Mouse (Mus musculus) liver, embryonic 16.5 days (tissue): ENCODE measurements around the gene Dok5. TPM values are rescaled to one million over a fixed set of nuclear protein-coding genes. Genes with fewer than 3 reads are reported as not detected.

Experiments used
- ATAC-seq: fragments of 200-750 bp; cut with Nextera tagmentation; 2 replicates; pipeline ENCODE4 v1.8.0; 2017; ENCODE audit warnings: low read depth, mild to moderate bottlenecking, moderate number of reproducible peaks, moderate library complexity
- H3K27ac ChIP-seq: fragments of 300-500 bp; sonication (generic); 2 replicates; pipeline ENCODE4 v1.5.1; 2014; ENCODE audit warnings: mild to moderate bottlenecking, low read length
- H3K27me3 ChIP-seq: fragments of 300-500 bp; sonication (generic); 2 replicates; pipeline ENCODE4 v1.6.1; 2014; ENCODE audit warnings: low read depth, low read length, mixed read lengths; ENCODE audit not compliant: control insufficient read depth, insufficient read depth
- H3K36me3 ChIP-seq: fragments of 300-500 bp; sonication (generic); 2 replicates; pipeline ENCODE4 v1.6.1; 2014; ENCODE audit warnings: mild to moderate bottlenecking; ENCODE audit not compliant: control insufficient read depth, insufficient read depth
- H3K4me1 ChIP-seq: fragments of 300-500 bp; sonication (generic); 2 replicates; pipeline ENCODE4 v1.6.1; 2014; ENCODE audit warnings: low read depth, low read length, mixed read lengths; ENCODE audit not compliant: control insufficient read depth
- H3K4me2 ChIP-seq: fragments of 300-500 bp; sonication (generic); 2 replicates; pipeline ENCODE4 v1.6.1; 2014; ENCODE audit warnings: low read depth, low read length, mixed read lengths
- H3K4me3 ChIP-seq: fragments of 300-500 bp; sonication (generic); 2 replicates; pipeline ENCODE4 v1.5.1; 2014; ENCODE audit warnings: low read depth, mild to moderate bottlenecking, low read length
- H3K9ac ChIP-seq: fragments of 300-500 bp; sonication (generic); 2 replicates; pipeline ENCODE4 v1.6.1; 2014; ENCODE audit warnings: low read depth, low read length
- H3K9me3 ChIP-seq: fragments of 300-500 bp; sonication (generic); replicated peaks from 2 replicates; pipeline ENCODE4 v1.6.1; 2016; ENCODE audit warnings: low read length; ENCODE audit not compliant: control insufficient read depth
- WGBS: fragments of 180-500 bp; shearing (Covaris S2); extraction: QIAGEN DNeasy Blood & Tissue Kit; methylation state at CpG from one replicate; pipeline ENCODE4 v1.1.7; 2014; ENCODE audit not compliant: insufficient replicate concordance; 5-methylcytosine and 5-hydroxymethylcytosine counted together
- polyA plus RNA-seq: library from polyadenylated mRNA; unstranded; fragments of >200 nt; fragmentation: Nextera tagmentation; extraction: Ambion mirVana; gene quantifications from 2 replicates; pipeline ENCODE4 v1.2.1, GENCODE M21; 2015

Dok5 gene
- polyA plus RNA-seq, 1 experiment from 2014 or later, result 0.58 TPM

GRCm38 (mm10) chr2:170712658-170713285 is 18.8 kb upstream of the Dok5 start:
- H3K4me2 ChIP-seq, result no peak overlapping the region
- H3K36me3 ChIP-seq, result no peaks in the 10 kb centered on the region
- ATAC-seq, result no peak
- no peak overlapping the region for H3K9ac ChIP-seq
- WGBS, result 64% methylated on average over 11 of the region's 11 CpGs
- no peaks in the 10 kb centered on the region for H3K27me3 ChIP-seq
- H3K4me3 ChIP-seq, result no peak overlapping the region
- H3K27ac ChIP-seq, result no peak overlapping the region
- no peaks in the 10 kb centered on the region for H3K4me1 ChIP-seq
- no peaks in the 10 kb centered on the region for H3K9me3 ChIP-seq

- H3K4me3 ChIP-seq, result no peak overlapping the region
- WGBS, result 52% methylated on average over 4 of the region's 4 CpGs
Observed at GRCm38 (mm10) chr2:170720386-170720785, 11.2 kb upstream of the Dok5 start.

GRCm38 (mm10) chr2:170724136-170724535 is 7.5 kb upstream of the Dok5 start:
- no peak overlapping the region for H3K27ac ChIP-seq
- H3K9me3 ChIP-seq, result no peaks in the 10 kb centered on the region; the same call in 1 of the 2 replicates
- H3K4me3 ChIP-seq, result no peak overlapping the region
- H3K4me2 ChIP-seq, result no peak overlapping the region
- H3K27me3 ChIP-seq, result no peaks in the 10 kb centered on the region
- H3K36me3 ChIP-seq, result no peaks in the 10 kb centered on the region
- WGBS, result 68% methylated on average over 13 of the region's 13 CpGs
- no peaks in the 10 kb centered on the region for H3K4me1 ChIP-seq
- no peak for ATAC-seq
- H3K9ac ChIP-seq, result no peak overlapping the region

More at GRCm38 (mm10) chr2:170720386-170720785, 11.2 kb upstream of the Dok5 start:
- H3K4me1 ChIP-seq, result no peaks in the 10 kb centered on the region
- no peaks in the 10 kb centered on the region for H3K27me3 ChIP-seq
- H3K4me2 ChIP-seq, result no peak overlapping the region
- H3K27ac ChIP-seq, result no peak overlapping the region
- H3K9me3 ChIP-seq, result no peaks in the 10 kb centered on the region; the same call in 1 of the 2 replicates
- ATAC-seq, result no peak
- H3K9ac ChIP-seq, result no peak overlapping the region
- H3K36me3 ChIP-seq, result no peaks in the 10 kb centered on the region

- 70% methylated on average over 11 of the region's 11 CpGs for WGBS
- no peaks in the 10 kb centered on the region for H3K4me1 ChIP-seq
- H3K4me3 ChIP-seq, result no peak overlapping the region
Observed at GRCm38 (mm10) chr2:170724716-170725115, 6.9 kb upstream of the Dok5 start.

GRCm38 (mm10) chr2:170725796-170726195 is 5.8 kb upstream of the Dok5 start:
- Histone ChIP-seq H3K4me2 (no peak overlapping the region), H3K27ac (no peak overlapping the region), H3K36me3 (no peaks in the 10 kb centered on the region), H3K4me1 (no peaks in the 10 kb centered on the region), H3K27me3 (peaks cover 1% of the 10 kb centered on the region), H3K4me3 (no peak overlapping the region), H3K9ac (no peak overlapping the region), H3K9me3 (no peaks in the 10 kb centered on the region; the same call in 1 of the 2 replicates)
- 65% methylated on average over 5 of the region's 5 CpGs for WGBS
- no peak for ATAC-seq

More at GRCm38 (mm10) chr2:170724716-170725115, 6.9 kb upstream of the Dok5 start:
- no peak overlapping the region for H3K27ac ChIP-seq
- no peak overlapping the region for H3K4me2 ChIP-seq
- no peak overlapping the region for H3K9ac ChIP-seq
- no peaks in the 10 kb centered on the region; the same call in 1 of the 2 replicates for H3K9me3 ChIP-seq
- H3K36me3 ChIP-seq, result no peaks in the 10 kb centered on the region
- no peak for ATAC-seq
- no peaks in the 10 kb centered on the region for H3K27me3 ChIP-seq

- 41% methylated on average over 6 of the region's 6 CpGs for WGBS
- no peaks in the 10 kb centered on the region; the same call in 1 of the 2 replicates for H3K9me3 ChIP-seq
Observed at GRCm38 (mm10) chr2:170726996-170727710, 4.5 kb upstream of the Dok5 start.

DNA sequence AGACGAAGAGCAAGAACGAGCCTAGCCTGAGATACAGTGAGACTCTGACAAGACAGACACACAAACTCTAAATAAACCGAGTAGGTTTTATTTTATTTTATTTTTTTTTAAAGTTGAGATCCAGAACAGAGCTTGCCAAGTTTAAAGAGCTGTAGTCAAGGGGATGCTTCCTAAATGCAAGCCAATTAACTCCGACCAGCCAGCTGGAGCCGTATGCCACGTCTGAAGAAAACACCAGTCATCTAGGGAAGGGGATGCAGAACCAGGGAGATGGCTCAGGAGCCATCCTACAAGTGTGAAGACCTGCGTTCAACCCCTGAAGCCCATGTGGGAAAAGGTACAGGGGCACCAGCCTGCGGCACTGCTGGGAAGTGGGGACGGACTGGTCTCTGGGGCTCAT is 2.7 kb upstream of the Dok5 start:
- Histone ChIP-seq H3K4me1 (no peaks in the 10 kb centered on the region), H3K9me3 (no peaks in the 10 kb centered on the region; the same call in 1 of the 2 replicates), H3K4me2 (no peak overlapping the region), H3K27me3 (peaks cover 20% of the 10 kb centered on the region), H3K27ac (no peak overlapping the region), H3K36me3 (no peaks in the 10 kb centered on the region), H3K9ac (no peak overlapping the region), H3K4me3 (no peak overlapping the region)
- whole genome bisulfite sequencing, result 68% methylated on average over 9 of the region's 9 CpGs
- no peak for ATAC-seq

More at GRCm38 (mm10) chr2:170726996-170727710, 4.5 kb upstream of the Dok5 start:
- ATAC-seq, result no peak
- Histone ChIP-seq H3K4me2 (no peak overlapping the region), H3K36me3 (no peaks in the 10 kb centered on the region), H3K9ac (no peak overlapping the region), H3K27ac (no peak overlapping the region), H3K4me1 (no peaks in the 10 kb centered on the region), H3K4me3 (no peak overlapping the region), H3K27me3 (peaks cover 15% of the 10 kb centered on the region)

DNA sequence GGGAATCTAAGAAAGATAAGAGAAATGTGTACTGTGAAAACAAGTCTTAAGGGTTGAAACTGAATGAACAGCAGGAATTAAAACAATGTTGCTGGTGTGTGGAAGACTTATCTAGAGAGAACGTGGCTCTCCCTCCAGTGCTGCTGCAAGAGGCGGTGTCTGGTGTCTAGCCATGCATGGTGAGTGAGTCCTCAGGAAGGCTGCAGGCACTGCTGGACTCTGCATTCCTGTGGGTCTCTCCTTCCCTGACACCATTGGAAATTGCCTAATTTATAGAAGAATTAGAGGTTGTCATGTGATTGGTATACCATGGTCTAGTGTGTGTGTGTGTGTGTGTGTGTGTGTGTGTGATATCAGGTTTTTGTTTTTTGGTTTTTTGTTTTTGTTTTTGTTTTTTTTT is 1.9 kb upstream of the Dok5 start:
- no peak for ATAC-seq
- H3K4me2 ChIP-seq, result no peak overlapping the region
- 35% methylated on average over 2 of the region's 2 CpGs for WGBS

GRCm38 (mm10) chr2:170730136-170730535 is 1.5 kb upstream of the Dok5 start:
- Histone ChIP-seq H3K4me1 (no peaks in the 10 kb centered on the region), H3K4me2 (no peak overlapping the region), H3K9ac (no peak overlapping the region), H3K4me3 (no peak overlapping the region), H3K36me3 (no peaks in the 10 kb centered on the region), H3K27ac (no peak overlapping the region), H3K9me3 (no peaks in the 10 kb centered on the region), H3K27me3 (peaks cover 20% of the 10 kb centered on the region)
- ATAC-seq, result no peak
- 72% methylated on average over 8 of the region's 8 CpGs for WGBS

More for the DNA sequence above, 1.9 kb upstream of the Dok5 start:
- H3K4me3 ChIP-seq, result no peak overlapping the region
- peaks cover 20% of the 10 kb centered on the region for H3K27me3 ChIP-seq
- H3K36me3 ChIP-seq, result no peaks in the 10 kb centered on the region
- no peak overlapping the region for H3K27ac ChIP-seq
- no peaks in the 10 kb centered on the region; the same call in 1 of the 2 replicates for H3K9me3 ChIP-seq
- no peaks in the 10 kb centered on the region for H3K4me1 ChIP-seq
- no peak overlapping the region for H3K9ac ChIP-seq
